Mouse (Mus musculus): ENCODE results near the gene Srcin1. TPM values are rescaled to one million over a fixed set of nuclear protein-coding genes. Genes with fewer than 3 reads are reported as not detected.

The Srcin1 gene
- polyA plus RNA-seq, 1 experiment from 2014 or later = 8.5 TPM

- Histone ChIP-seq H3K4me1 (replicated peaks) (peaks cover 66% of the 10 kb centered on the region), H3K9me3 (no peaks in the 10 kb centered on the region), H3K9ac (replicated peaks) (peak overlapping the region; percentile 48), H3K27me3 (peaks cover 70% of the 10 kb centered on the region), H3K27ac (no peak overlapping the region), H3K36me3 (peaks cover 34% of the 10 kb centered on the region), H3K4me2 (replicated peaks) (peak overlapping the region; percentile 51), H3K4me3 (replicated peaks) (peak overlapping the region; percentile 26)
- 0 out of 2 replicates have a peak, but pooled peaks have one; percentile 12 for ATAC-seq
- under 1% methylated on average over 34 of the region's 36 CpGs for WGBS
These were observed 39.0 kb downstream of the Srcin1 start for GRCm38 (mm10) chr11:97536835-97537579.

- no peaks in the 10 kb centered on the region for H3K9me3 ChIP-seq
- H3K27me3 ChIP-seq = peaks cover 71% of the 10 kb centered on the region
- WGBS = 19% methylated on average over 35 of the region's 35 CpGs
- H3K27ac ChIP-seq = no peak overlapping the region
- H3K4me2 ChIP-seq (replicated peaks) = peak overlapping the region; percentile 51
- H3K9ac ChIP-seq (replicated peaks) = no peak overlapping the region
- H3K4me1 ChIP-seq (replicated peaks) = peaks cover 72% of the 10 kb centered on the region
- peaks cover 34% of the 10 kb centered on the region for H3K36me3 ChIP-seq
- no peak for ATAC-seq
- peak overlapping the region; percentile 26; the same call in 1 of the 2 replicates for H3K4me3 ChIP-seq (replicated peaks)
These were observed 39.8 kb downstream of the Srcin1 start for GRCm38 (mm10) chr11:97536083-97536747.

GRCm38 (mm10) chr11:97535660-97536059 is 40.3 kb downstream of the Srcin1 start:
- no peak overlapping the region for H3K4me3 ChIP-seq (replicated peaks)
- H3K9me3 ChIP-seq = no peaks in the 10 kb centered on the region
- peaks cover 68% of the 10 kb centered on the region for H3K4me1 ChIP-seq (replicated peaks)
- no peak overlapping the region for H3K9ac ChIP-seq (replicated peaks)
- no peak for ATAC-seq
- WGBS = 53% methylated on average over 5 of the region's 5 CpGs
- peaks cover 37% of the 10 kb centered on the region for H3K36me3 ChIP-seq
- H3K27me3 ChIP-seq = peaks cover 71% of the 10 kb centered on the region
- no peak overlapping the region for H3K27ac ChIP-seq
- H3K4me2 ChIP-seq (replicated peaks) = no peak overlapping the region

GRCm38 (mm10) chr11:97535308-97535630 is 40.7 kb downstream of the Srcin1 start:
- no peaks in the 10 kb centered on the region for H3K9me3 ChIP-seq
- H3K4me1 ChIP-seq (replicated peaks) = peaks cover 64% of the 10 kb centered on the region
- H3K9ac ChIP-seq (replicated peaks) = no peak overlapping the region
- H3K4me3 ChIP-seq (replicated peaks) = no peak overlapping the region
- no peak for ATAC-seq
- peaks cover 71% of the 10 kb centered on the region for H3K27me3 ChIP-seq
- H3K4me2 ChIP-seq (replicated peaks) = no peak overlapping the region
- peaks cover 38% of the 10 kb centered on the region for H3K36me3 ChIP-seq
- 27% methylated on average over 5 of the region's 5 CpGs for WGBS
- no peak overlapping the region for H3K27ac ChIP-seq

- 8% methylated on average over 95 of the region's 95 CpGs for WGBS
- Histone ChIP-seq H3K27ac (no peak overlapping the region), H3K9me3 (no peaks in the 10 kb centered on the region), H3K4me1 (replicated peaks) (peaks cover 58% of the 10 kb centered on the region), H3K9ac (replicated peaks) (peak overlapping the region; percentile 33; the same call in 1 of the 2 replicates), H3K4me3 (replicated peaks) (peak overlapping the region; percentile 23; the same call in 1 of the 2 replicates), H3K27me3 (peaks cover 71% of the 10 kb centered on the region), H3K4me2 (replicated peaks) (peak overlapping the region; percentile 22), H3K36me3 (peaks cover 44% of the 10 kb centered on the region)
- no peak for ATAC-seq
These were observed 41.3 kb downstream of the Srcin1 start for GRCm38 (mm10) chr11:97534442-97535307.

GRCm38 (mm10) chr11:97533653-97534052 is 42.3 kb downstream of the Srcin1 start:
- Histone ChIP-seq H3K9me3 (no peaks in the 10 kb centered on the region), H3K4me2 (replicated peaks) (no peak overlapping the region), H3K27ac (no peak overlapping the region), H3K9ac (replicated peaks) (no peak overlapping the region), H3K4me3 (replicated peaks) (no peak overlapping the region), H3K4me1 (replicated peaks) (peaks cover 53% of the 10 kb centered on the region), H3K27me3 (peaks cover 68% of the 10 kb centered on the region), H3K36me3 (peaks cover 55% of the 10 kb centered on the region)
- whole genome bisulfite sequencing = 34% methylated on average over 7 of the region's 7 CpGs
- ATAC-seq = no peak

GRCm38 (mm10) chr11:97532950-97533582 is 42.9 kb downstream of the Srcin1 start:
- no peaks in the 10 kb centered on the region for H3K9me3 ChIP-seq
- no peak overlapping the region for H3K27ac ChIP-seq
- peaks cover 58% of the 10 kb centered on the region for H3K36me3 ChIP-seq
- no peak overlapping the region for H3K9ac ChIP-seq (replicated peaks)
- H3K27me3 ChIP-seq = peaks cover 62% of the 10 kb centered on the region
- peak; percentile 25; the same call in 1 of the 2 replicates for ATAC-seq
- peaks cover 53% of the 10 kb centered on the region for H3K4me1 ChIP-seq (replicated peaks)
- peak overlapping the region; percentile 23; the same call in 1 of the 2 replicates for H3K4me2 ChIP-seq (replicated peaks)
- WGBS = 8% methylated on average over 20 of the region's 20 CpGs
- H3K4me3 ChIP-seq (replicated peaks) = no peak overlapping the region

- H3K4me1 ChIP-seq (replicated peaks) = peaks cover 46% of the 10 kb centered on the region
- H3K27me3 ChIP-seq = peaks cover 55% of the 10 kb centered on the region
- no peak overlapping the region for H3K27ac ChIP-seq
- 28% methylated on average over 8 of the region's 8 CpGs for WGBS
- H3K36me3 ChIP-seq = peaks cover 58% of the 10 kb centered on the region
- H3K9ac ChIP-seq (replicated peaks) = no peak overlapping the region
- no peaks in the 10 kb centered on the region for H3K9me3 ChIP-seq
- no peak overlapping the region for H3K4me2 ChIP-seq (replicated peaks)
- no peak overlapping the region for H3K4me3 ChIP-seq (replicated peaks)
- ATAC-seq = no peak
These were observed 43.6 kb downstream of the Srcin1 start for GRCm38 (mm10) chr11:97532354-97532753.

GRCm38 (mm10) chr11:97531381-97532260 is 44.4 kb downstream of the Srcin1 start:
- Histone ChIP-seq H3K4me2 (replicated peaks) (peak overlapping the region; percentile 60), H3K36me3 (peaks cover 62% of the 10 kb centered on the region), H3K9me3 (no peaks in the 10 kb centered on the region), H3K4me3 (replicated peaks) (peak overlapping the region; percentile 31), H3K27ac (no peak overlapping the region), H3K9ac (replicated peaks) (peak overlapping the region; percentile 29; the same call in 1 of the 2 replicates), H3K27me3 (peaks cover 48% of the 10 kb centered on the region), H3K4me1 (replicated peaks) (peaks cover 38% of the 10 kb centered on the region)
- 7% methylated on average over 46 of the region's 46 CpGs for WGBS
- ATAC-seq = peak; percentile 74

- H3K4me2 ChIP-seq (replicated peaks) = no peak overlapping the region
- peaks cover 41% of the 10 kb centered on the region for H3K27me3 ChIP-seq
- ATAC-seq = no peak
- peaks cover 63% of the 10 kb centered on the region for H3K36me3 ChIP-seq
- H3K9me3 ChIP-seq = no peaks in the 10 kb centered on the region
- no peak overlapping the region; the same call in 1 of the 2 replicates for H3K9ac ChIP-seq (replicated peaks)
- no peak overlapping the region for H3K4me3 ChIP-seq (replicated peaks)
- peaks cover 36% of the 10 kb centered on the region for H3K4me1 ChIP-seq (replicated peaks)
- H3K27ac ChIP-seq = no peak overlapping the region
- WGBS = 59% methylated on average over 5 of the region's 5 CpGs
These were observed 45.0 kb downstream of the Srcin1 start for GRCm38 (mm10) chr11:97530961-97531360.

GRCm38 (mm10) chr11:97530069-97530468 is 45.9 kb downstream of the Srcin1 start:
- Histone ChIP-seq H3K9me3 (no peaks in the 10 kb centered on the region), H3K4me1 (replicated peaks) (peaks cover 36% of the 10 kb centered on the region), H3K4me2 (replicated peaks) (no peak overlapping the region), H3K27me3 (peaks cover 32% of the 10 kb centered on the region), H3K9ac (replicated peaks) (no peak overlapping the region), H3K4me3 (replicated peaks) (no peak overlapping the region), H3K36me3 (peaks cover 67% of the 10 kb centered on the region), H3K27ac (no peak overlapping the region)
- WGBS = 93% methylated on average over 6 of the region's 6 CpGs
- ATAC-seq = no peak
